In genomic region chr14:57591830-57592229, GRCm38 (mm10) we compare ENCODE assay signal across 34 mouse cellular contexts.
"Had no signal": no experiment of that assay in that cellular context is flagged by ENCODE, and none has a peak within 500 bp of the region (broad histone marks: within the 10 kb centered on the region; RNA-seq: fewer than 3 reads in every experiment).

No protein-coding gene starts in this region.

- DNase-seq: heart, postnatal 10 days; heart, postnatal 14 days; heart, postnatal 36 days; heart, postnatal 4 days; kidney, adult 11 months; kidney, adult 18-20 months; kidney, adult 2 months; kidney, adult 8-10 months; kidney, adult 9 months; kidney, postnatal 10 days; kidney, postnatal 14 days; kidney, postnatal 25 days; kidney, postnatal 36 days; kidney, postnatal 4 days; layer of hippocampus, adult 9-11 months; layer of hippocampus, postnatal 36 days had no signal

- H3K4me3 ChIP-seq: heart, embryonic 10.5 days; heart, embryonic 12.5 days; heart, embryonic 13.5 days; heart, embryonic 15.5 days; hindbrain, embryonic 10.5 days; hindbrain, embryonic 12.5 days; hindbrain, embryonic 15.5 days; intestine, embryonic 15.5 days; kidney, embryonic 15.5 days; layer of hippocampus, adult 2 months had no signal

- H3K4me2 ChIP-seq: heart, embryonic 11.5 days; heart, embryonic 12.5 days; heart, embryonic 13.5 days; heart, embryonic 15.5 days; hindbrain, embryonic 12.5 days; hindbrain, embryonic 14.5 days; hindbrain, embryonic 15.5 days; intestine, embryonic 15.5 days; kidney, embryonic 15.5 days had no signal

- H3K27ac ChIP-seq: heart, embryonic 10.5 days; heart, embryonic 13.5 days; heart, embryonic 15.5 days; hindbrain, embryonic 10.5 days; hindbrain, embryonic 12.5 days; hindbrain, embryonic 14.5 days; hindbrain, embryonic 15.5 days; hindbrain, postnatal 0 days; intestine, embryonic 15.5 days; kidney, embryonic 15.5 days; kidney, postnatal 0 days; layer of hippocampus, adult 2 months had no signal

- H3K9ac ChIP-seq: heart, embryonic 12.5 days; heart, embryonic 13.5 days; heart, embryonic 15.5 days; hindbrain, embryonic 12.5 days; hindbrain, embryonic 14.5 days; hindbrain, embryonic 15.5 days; intestine, embryonic 15.5 days; kidney, embryonic 15.5 days had no signal

- H3K27me3 ChIP-seq: heart, embryonic 12.5 days; heart, embryonic 13.5 days; heart, embryonic 15.5 days; hindbrain, embryonic 12.5 days; hindbrain, embryonic 15.5 days; intestine, embryonic 15.5 days; kidney, embryonic 15.5 days had no signal

- ATAC-seq: hindbrain, embryonic 16.5 days; hindbrain, postnatal 0 days; inflammation-experienced regulatory T-cells, adult 6 months; intestine, embryonic 15.5 days; intestine, embryonic 16.5 days; intestine, postnatal 0 days had no signal

- H3K4me1 ChIP-seq: heart, embryonic 10.5 days; heart, embryonic 12.5 days; heart, embryonic 13.5 days; heart, embryonic 15.5 days; hindbrain, embryonic 10.5 days; hindbrain, embryonic 12.5 days; hindbrain, embryonic 15.5 days; intestine, embryonic 15.5 days; kidney, embryonic 15.5 days had no signal

- H3K9me3 ChIP-seq: heart, embryonic 10.5 days; heart, embryonic 12.5 days; heart, embryonic 13.5 days; heart, embryonic 15.5 days; hindbrain, embryonic 10.5 days; hindbrain, embryonic 12.5 days; hindbrain, embryonic 15.5 days; intestine, embryonic 15.5 days; kidney, embryonic 15.5 days had no signal
